Mouse (Mus musculus): ENCODE data around the gene Camk2b.
"Not testable (repeated sequence)": the region's sequence is repeated elsewhere in the genome, so short reads cannot be mapped to it uniquely, and the experiment has no call there.

The Camk2b gene

DNA sequence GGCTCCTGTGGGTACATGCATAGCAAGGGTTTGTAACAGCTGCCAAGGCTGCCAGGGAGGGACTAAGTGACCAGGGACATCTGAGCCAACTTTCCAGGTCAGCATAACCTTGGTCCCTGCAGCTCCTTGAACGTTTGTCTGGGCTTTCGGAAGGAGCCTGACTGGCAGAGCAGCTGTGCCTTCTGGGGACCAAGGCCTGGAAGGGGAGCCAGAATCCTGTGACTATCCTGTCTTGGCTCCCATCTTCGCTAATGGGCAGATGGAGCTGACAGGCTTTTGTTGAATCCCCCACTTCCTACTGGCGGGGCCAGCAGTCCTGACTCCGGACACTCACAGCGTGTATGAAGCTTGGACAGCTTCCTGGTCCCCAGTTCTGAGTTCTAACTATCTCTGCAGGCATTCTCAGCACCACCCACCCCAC is 51.1 kb downstream of the Camk2b start:
- DNase-seq (ENCODE audit: low spot score in 2 of 2): no peak

DNA sequence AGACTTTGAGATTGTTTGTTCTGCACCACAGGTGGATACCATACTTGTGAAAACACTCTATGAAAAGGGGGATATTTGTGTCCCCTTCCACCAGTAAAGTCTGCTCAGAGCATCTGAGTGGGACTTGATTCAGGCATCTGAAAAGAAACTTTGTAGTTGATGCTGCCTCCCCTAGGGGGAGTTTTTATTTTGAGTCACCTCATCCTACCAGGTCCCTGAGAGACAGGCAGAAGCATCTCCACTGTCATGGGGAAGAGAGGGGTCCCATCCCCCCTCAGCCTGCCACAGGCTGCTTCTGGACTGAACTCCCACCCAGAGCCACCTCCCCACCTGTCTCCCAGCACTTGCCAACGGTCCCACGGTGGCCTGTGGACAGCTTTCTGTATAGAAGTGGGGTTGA is 52.8 kb downstream of the Camk2b start:
- no peak for DNase-seq (ENCODE audit: low spot score in 2 of 2)

DNA sequence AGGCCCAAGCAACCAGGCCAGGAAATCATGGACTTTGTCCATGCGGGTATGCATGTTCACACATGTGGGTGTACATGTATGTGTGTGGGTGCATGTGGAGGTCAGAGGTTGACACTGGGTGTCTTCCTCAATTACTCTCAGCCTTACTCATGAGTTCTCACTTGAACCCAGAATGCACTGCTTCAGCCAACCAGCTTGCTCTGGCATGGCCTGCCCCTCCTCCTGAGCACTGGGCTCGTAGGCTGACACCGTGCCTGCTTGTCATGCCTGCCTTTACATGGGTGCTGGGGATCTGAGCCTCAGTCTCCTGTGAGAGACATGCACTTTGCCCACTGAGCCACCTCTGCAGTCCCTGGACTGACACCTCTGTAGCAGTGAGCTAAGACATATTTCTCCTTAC is 54.3 kb downstream of the Camk2b start:
- no peak for DNase-seq (ENCODE audit: low spot score in 2 of 2)

DNA sequence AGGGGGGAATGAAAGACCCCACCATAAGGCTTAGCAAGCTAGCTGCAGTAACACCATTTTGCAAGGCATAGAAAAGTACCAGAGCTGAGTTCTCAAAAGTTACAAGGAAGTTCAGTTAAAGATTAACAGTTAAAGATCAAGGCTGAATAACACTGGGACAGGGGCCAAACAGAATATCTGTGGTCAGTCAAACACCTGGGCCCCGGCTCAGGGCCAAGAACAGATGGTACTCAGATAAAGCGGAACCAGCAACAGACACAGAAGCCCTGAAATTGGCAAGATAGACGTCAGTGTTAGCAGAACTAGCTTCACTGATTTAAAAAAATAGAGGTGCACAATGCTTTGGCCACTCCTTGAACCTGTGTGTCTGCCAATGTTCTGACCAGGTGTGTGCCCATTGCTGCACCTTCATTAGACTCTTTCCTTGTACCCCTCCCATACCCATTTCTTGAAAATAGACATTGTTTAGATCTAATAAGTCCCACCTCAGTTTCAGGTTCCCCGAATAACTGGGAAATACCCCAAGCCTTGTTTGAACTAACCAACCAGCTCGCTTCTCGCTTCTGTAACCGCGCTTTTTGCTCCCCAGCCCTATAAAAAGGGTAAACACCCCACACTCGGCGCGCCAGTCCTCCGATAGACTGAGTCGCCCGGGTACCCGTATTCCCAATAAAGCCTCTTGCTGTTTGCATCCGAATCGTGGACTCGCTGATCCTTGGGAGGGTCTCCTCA is 55.2 kb downstream of the Camk2b start:
- not testable (repeated sequence) for DNase-seq (ENCODE audit: low spot score in 2 of 2)

DNA sequence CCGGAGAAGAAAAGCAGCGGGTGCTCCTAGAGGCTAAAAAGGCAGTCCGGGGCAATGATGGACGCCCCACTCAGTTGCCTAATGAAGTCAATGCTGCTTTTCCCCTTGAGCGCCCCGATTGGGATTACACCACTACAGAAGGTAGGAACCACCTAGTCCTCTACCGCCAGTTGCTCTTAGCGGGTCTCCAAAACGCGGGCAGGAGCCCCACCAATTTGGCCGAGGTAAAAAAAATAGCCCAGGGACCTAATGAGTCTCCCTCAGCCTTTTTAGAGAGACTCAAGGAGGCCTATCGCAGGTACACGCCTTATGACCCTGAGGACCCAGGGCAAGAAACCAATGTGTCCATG is 58.4 kb downstream of the Camk2b start:
- not testable (repeated sequence) for DNase-seq (ENCODE audit: low spot score in 2 of 2)

DNA sequence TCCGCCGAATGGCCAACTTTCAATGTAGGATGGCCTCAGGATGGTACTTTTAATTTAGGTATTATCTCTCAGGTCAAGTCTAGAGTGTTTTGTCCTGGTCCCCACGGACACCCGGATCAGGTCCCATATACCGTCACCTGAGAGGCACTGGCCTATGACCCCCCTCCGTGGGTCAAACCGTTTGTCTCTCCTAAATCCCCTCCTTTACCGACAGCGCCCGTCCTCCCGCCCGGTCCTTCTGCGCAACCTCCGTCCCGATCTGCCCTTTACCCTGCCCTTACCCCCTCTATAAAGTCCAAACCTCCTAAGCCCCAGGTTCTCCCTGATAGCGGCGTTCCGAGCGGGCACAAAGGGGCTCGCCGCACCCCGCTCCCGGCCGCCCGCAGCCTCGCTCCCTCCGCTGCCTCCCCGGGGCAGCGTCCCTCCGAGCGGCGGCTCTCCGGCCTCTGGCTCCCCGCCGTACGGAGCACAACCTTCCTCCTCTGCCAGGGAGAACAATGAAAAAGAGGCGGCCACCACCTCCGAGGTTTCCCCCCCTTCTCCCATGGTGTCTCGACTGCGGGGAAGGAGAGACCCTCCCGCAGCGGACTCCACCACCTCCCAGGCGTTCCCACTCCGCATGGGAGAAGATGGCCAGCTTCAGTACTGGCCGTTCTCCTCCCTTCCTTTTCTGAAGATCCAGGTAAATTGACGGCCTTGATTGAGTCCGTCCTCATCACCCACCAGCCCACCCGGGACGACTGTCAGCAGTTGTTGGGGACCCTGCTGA is 59.0 kb downstream of the Camk2b start:
- not testable (repeated sequence) for DNase-seq (ENCODE audit: low spot score in 2 of 2)

DNA sequence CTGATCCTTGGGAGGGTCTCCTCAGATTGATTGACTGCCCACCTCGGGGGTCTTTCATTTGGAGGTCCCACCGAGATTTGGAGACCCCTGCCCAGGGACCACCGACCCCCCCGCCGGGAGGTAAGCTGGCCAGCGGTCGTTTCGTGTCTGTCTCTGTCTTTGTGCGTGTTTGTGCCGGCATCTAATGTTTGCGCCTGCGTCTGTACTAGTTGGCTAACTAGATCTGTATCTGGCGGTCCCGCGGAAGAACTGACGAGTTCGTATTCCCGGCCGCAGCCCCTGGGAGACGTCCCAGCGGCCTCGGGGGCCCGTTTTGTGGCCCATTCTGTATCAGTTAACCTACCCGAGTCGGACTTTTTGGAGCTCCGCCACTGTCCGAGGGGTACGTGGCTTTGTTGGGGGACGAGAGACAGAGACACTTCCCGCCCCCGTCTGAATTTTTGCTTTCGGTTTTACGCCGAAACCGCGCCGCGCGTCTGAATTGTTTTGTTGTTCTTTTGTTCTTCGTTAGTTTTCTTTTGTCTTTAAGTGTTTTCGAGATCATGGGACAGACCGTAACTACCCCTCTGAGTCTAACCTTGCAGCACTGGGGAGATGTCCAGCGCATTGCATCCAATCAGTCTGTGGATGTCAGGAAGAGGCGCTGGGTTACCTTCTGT is 59.7 kb downstream of the Camk2b start:
- not testable (repeated sequence) for DNase-seq (ENCODE audit: low spot score in 2 of 2)

DNA sequence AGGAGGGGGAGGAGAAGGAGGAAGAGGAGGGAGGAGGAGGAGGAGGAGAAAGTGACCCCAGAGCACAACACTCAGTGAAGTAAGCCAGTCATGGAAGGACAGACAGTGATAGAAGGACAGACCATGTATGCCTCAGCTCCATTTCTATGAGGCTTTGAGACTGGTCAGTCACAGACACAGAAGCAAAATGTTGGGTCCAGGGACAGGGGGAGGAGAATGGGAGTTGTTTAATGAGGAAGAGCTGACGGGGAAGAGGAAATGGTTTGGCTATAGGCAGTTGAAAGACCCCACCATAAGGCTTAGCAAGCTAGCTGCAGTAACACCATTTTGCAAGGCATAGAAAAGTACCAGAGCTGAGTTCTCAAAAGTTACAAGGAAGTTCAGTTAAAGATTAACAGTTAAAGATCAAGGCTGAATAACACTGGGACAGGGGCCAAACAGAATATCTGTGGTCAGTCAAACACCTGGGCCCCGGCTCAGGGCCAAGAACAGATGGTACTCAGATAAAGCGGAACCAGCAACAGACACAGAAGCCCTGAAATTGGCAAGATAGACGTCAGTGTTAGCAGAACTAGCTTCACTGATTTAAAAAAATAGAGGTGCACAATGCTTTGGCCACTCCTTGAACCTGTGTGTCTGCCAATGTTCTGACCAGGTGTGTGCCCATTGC is 60.7 kb downstream of the Camk2b start:
- DNase-seq (ENCODE audit: low spot score in 2 of 2): not testable (repeated sequence)

DNA sequence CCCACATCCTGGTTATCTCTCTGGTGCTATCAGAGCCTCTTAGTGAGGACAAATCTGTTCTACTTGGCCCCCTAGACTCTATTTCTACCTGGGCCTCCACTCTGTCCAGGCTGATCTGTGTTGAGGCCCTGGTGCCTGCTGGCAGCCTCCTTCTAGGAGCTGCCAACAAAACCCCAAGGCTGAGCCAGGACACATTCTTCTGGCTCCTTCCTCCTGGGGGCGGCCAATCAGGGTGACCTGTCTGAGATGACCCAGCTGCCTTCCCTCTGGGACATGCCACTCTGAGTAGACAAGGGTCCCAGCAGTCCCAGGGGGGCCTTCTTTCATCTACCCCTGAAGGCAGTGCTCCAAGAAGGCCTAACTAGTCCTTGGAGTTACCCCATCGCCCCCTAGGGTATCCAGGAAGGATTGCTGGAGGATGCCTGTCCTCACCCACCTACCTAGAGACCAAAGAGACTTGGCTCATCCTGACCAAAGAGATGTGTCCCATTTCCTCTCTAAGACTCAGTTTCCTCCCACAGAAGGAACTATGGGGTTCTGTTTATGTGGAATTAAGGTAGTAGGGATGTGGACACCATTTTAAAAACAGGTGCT is 63.0 kb downstream of the Camk2b start:
- no peak for DNase-seq (ENCODE audit: low spot score in 2 of 2)

DNA sequence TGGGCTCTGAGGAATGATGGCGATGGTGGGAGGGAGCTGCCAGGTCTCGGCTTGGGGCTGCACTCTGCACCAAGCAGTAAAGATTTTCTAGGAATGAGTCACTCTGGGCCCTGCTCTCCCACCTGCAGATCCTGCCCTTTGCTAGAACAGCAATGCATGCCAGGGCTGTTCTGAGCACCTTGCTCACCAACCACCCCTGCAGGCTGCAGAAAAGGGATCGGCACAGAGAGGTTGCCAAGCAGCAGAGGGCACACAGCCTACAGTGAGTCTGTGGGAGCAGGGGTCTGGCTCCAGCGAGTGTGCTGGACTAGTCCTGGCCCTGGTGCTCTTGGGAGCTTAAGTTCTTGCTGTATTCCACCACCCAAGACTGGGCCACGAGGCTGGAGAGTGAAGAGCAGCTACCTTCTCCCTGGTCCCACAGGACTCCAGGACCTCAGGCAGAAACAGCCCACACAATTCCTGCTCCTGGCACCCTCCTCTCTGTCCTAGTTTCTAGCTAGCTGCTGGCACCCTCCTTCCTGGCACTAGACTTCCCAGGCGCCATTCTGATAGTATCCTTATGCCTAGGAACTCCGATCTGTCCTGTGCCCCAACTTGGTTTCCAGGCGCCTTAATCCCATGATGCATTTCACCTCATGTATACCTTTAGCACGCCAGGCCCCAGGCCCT is 64.0 kb downstream of the Camk2b start:
- no peak for DNase-seq (ENCODE audit: low spot score in 2 of 2)

DNA sequence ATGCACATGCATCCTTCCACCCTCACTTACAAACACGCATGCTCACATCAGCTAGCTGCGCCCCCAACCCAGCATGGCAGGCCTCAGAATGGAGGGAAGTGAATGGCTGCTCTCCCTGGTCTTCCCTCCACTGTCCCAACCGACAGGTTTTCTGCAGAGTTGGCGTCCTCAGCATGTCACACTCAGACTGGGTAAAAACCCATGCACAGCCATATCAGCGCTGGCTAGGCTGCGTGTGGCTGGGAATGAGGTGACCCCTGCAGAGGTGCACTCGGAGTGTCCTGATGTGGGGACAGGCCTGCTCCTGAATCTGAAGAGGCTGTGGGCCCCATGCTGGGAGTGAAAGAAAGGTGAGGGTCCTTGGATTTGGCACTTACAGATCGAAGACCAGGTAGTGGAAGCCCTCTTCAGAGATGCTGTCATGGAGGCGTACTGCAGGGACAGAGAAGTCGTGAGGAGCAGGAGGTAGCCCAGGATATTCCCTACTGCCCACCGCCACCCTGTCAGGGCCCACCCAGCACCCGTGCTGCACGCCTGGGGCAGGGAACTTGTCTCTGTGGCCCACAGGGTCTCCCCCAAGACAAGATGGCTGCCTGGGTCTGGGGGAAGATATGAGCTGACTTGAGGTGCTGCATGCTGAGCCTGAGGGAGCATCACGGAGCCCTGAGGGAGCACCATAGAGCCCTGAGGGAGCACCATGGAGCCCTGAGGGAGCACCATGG is 65.0 kb downstream of the Camk2b start:
- DNase-seq (ENCODE audit: low spot score in 2 of 2): no peak

DNA sequence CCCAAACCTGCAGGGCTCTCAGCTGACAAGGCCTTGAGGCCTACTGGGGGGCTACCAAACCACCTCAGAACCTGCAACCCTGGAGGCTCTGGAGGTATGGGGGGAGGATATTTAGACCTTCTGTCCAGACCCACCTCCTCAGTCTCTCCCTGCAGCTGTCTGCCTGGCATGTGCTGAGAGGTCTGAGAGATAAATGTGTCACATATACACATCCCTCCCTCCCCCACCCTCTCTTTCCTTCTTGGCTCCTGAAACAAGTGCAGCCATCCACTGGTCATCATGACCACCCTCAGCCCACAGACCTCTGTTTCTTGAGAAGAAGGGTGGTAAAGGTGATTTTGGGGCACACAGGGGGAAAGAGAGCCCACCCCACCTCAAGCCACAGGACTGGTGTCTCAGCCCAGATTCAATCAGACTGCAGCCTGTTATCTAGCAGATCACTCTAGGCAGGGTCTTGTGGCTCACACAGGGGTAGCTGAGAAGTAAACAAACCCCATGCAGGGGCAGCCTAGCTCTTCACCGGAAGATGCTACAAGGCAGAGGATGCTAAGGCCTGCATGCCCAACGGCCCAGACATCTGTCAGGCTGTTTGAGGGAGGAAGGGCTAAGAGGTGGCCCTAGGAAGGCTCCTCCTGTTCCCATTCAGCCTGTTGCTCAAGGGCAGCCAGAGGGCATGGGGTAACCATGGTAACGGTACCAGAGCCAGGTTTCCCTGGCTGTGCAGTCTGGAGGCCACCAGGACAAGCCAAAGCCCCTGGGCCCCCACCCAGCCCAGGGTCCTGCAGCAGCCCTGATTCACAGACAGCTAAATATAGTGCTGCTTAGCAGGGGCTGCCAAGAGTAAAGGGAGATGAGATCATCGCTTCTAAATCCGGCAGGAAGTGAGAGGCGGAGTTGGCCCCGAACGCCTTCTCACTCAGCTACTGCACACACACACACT is 66.1 kb downstream of the Camk2b start:
- DNase-seq (ENCODE audit: low spot score in 2 of 2): peak; percentile 70 to 88

DNA sequence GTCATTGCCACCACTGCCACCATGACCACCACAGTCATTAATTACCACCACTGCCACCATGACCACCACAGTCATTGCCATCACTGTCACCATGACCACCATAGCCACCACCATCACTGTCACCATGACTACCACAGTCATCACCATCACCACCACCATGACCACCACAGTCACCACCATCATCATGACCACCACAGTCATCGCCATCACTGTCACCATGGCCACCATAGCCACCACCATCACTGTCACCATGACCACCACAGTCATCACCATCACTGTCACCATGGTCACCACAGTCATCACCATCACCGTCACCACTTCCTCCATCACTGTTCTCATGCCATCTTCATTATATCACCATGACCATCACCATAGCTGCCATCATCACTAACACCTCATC is 67.7 kb downstream of the Camk2b start:
- DNase-seq (ENCODE audit: low spot score in 2 of 2): no peak

DNA sequence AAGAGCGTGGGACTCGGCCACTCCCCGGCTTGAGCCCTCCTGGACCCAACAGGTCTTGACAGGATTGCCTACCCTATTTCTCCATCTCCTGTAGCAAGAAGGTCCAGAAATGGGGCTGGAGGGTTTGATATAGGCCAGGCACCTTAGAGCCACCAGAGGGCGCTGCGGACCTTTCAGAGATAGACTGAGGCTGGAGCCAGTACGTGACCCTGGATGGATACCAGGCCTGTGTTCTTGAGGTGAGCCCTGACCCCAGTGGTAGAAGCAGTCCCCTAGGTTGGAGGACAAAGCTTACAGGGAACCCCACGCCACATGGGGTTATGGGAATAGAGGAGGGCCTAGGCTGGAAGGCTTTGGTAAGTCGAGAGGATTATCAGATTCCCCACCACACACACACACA is 70.2 kb downstream of the Camk2b start:
- peak; percentile 66 to 75 for DNase-seq (ENCODE audit: low spot score in 2 of 2)

DNA sequence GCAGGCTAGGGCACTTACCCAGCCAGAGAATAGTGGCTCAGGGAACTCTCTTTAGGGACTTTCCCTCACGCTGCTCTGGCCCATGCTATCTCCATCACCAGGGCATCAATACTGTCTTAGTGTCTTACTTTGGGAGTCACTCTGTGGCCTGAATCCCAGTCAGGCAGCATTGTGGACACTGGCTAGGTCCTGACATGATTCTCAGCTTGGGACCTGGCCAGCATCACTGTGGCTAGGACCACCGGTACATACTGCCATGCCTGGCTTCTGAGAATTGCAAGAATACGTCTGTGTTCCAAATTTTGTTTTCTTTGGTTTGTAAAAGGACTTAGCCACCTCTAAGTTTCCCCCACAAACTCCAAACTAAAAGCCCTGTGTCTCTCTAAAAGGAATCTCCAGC is 71.3 kb downstream of the Camk2b start:
- DNase-seq (ENCODE audit: low spot score in 2 of 2): no peak

DNA sequence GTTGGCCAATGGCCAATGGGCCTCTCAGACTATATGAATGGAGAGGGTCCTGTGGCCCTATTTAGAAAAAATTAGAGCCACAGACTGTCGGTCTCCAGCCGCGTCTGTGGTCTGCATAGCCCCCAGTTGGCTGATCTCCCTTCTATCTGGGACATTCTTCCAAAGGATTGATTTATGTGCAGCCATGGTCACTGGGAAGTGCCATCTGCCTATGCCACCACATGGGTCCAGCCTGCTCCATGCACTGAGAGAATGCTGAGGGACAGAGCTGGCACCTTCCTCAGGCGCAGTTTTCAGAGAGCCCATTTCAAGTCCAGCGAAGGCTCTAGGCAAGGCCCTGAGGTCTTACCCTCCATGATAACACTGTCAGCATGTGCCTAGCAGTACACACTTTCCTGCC is 72.0 kb downstream of the Camk2b start:
- no peak for DNase-seq (ENCODE audit: low spot score in 2 of 2)

DNA sequence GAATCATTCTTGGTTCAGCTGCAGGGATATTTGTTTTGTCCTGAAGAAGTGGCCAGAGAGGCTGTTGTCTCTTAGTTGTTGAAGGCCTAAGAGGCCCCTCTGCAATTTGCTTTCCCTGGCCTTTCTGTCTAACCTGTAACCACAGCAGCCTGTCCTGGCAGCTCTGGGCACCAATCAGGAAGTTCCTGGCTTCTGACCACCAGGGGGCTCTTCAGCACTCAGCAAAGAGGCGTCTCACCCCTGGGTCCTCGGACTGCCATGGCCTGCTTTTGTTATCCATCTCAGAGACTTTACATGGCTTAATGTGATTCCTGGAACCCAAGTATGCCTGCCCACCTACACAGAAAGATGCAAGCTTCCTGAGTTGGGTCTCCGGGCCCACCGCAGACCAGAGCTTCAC is 75.3 kb downstream of the Camk2b start:
- DNase-seq (ENCODE audit: low spot score in 2 of 2): no peak

DNA sequence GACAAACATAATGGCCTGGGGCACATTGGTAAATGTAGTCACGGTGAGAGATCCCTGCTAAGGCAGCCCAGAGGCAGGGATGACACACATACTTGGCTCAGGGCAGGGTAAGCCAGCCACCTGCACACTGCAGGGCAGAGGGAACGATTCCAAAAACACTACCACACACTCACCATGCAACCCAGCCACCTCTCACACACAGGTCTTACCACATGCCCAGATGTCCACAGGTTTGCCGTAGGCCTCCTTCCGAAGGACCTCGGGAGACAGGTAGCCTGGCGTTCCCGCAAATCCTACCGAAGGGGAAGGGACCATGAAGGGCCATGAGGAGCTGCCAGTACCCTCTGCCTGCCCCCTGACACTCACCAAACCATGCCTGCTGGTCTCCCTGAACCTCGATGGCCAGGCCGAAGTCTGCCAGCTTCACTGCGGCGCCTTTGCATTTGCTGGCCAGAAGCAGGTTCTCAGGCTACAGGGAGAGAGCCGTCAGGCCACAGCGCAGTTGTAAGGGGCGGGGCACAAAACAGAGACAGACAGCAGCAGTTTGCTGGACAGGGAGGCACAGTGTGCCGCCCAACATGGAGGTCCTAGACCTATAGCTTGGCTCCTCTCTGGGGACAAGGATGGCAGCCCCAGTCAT is 76.1 kb downstream of the Camk2b start:
- no peak for DNase-seq (ENCODE audit: low spot score in 2 of 2)

DNA sequence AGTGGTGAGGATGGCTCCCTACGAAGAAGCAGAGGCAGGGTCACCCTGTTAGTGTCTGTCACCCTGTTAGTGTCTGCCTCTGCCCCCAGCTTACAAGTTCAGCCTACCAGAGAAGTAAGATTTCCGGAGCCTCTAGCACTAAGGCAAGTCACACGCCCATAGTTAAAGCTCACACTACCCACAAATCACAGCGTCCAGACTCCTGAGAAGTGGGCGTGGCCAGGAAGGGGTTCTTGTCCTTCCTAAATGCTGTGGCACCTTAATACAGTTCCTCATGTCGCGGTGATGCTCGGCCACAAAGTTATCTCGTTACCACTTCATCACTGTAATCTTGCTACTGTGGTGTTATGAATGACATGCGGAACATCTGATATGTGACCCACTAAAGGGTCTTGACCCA is 78.0 kb downstream of the Camk2b start:
- no peak for DNase-seq (ENCODE audit: low spot score in 2 of 2)
